Mouse (Mus musculus) frontal cortex, postnatal 14 days (tissue): ENCODE data around the gene Elp5.
A peak's percentile ranks its signal among the peaks of the same experiment; 100 is the strongest.
"Not testable (repeated sequence)": the region's sequence is repeated elsewhere in the genome, so short reads cannot be mapped to it uniquely, and the experiment has no call there.

Source experiments
- DNase-seq, 2 experiments: peaks; one replicate each; pipeline ENCODE4 v3.0.0; 2022; ENCODE audit warnings: low spot score in 2 of 2

Elp5 gene

GRCm38 (mm10) chr11:69982225-69982624, at the start of gene Elp5:
TSS of gene Elp5 (minus strand) at chr11:69982517.
- DNase-seq, result no peak

GRCm38 (mm10) chr11:70031321-70031670, 49.0 kb upstream of the Elp5 start:
- no peak for DNase-seq

- no peak for DNase-seq
Observed at GRCm38 (mm10) chr11:70030651-70031320, 48.5 kb upstream of the Elp5 start.

GRCm38 (mm10) chr11:70029829-70030550, 47.7 kb upstream of the Elp5 start:
- DNase-seq, result no peak

- DNase-seq, result peak; percentile 87 to 93
Observed at GRCm38 (mm10) chr11:70029130-70029801, 46.9 kb upstream of the Elp5 start.

- no peak for DNase-seq
Observed at GRCm38 (mm10) chr11:70028401-70029129, 46.2 kb upstream of the Elp5 start.

- DNase-seq, result peak in 1 of 2 experiments; percentile 30
Observed at GRCm38 (mm10) chr11:70027397-70027796, 45.1 kb upstream of the Elp5 start.

GRCm38 (mm10) chr11:70026689-70027088, 44.4 kb upstream of the Elp5 start:
- DNase-seq, result peak in 1 of 2 experiments; percentile 38

- no peak for DNase-seq
Observed at GRCm38 (mm10) chr11:70024151-70024514, 41.8 kb upstream of the Elp5 start.

GRCm38 (mm10) chr11:70023481-70024150, 41.3 kb upstream of the Elp5 start:
- DNase-seq, result no peak

- peak; percentile 97 to 98 for DNase-seq
Observed at GRCm38 (mm10) chr11:70021264-70022132, 39.2 kb upstream of the Elp5 start.

- DNase-seq, result peak in 1 of 2 experiments; percentile 78
Observed at GRCm38 (mm10) chr11:70020731-70021263, 38.5 kb upstream of the Elp5 start.

- DNase-seq, result no peak
Observed at GRCm38 (mm10) chr11:70020022-70020631, 37.8 kb upstream of the Elp5 start.

- no peak for DNase-seq
Observed at GRCm38 (mm10) chr11:70019495-70020021, 37.2 kb upstream of the Elp5 start.

GRCm38 (mm10) chr11:70018131-70018990, 36.0 kb upstream of the Elp5 start:
- DNase-seq, result peak in 1 of 2 experiments; percentile 65

- no peak for DNase-seq
Observed at GRCm38 (mm10) chr11:70017199-70017767, 35.0 kb upstream of the Elp5 start.

- no peak for DNase-seq
Observed at GRCm38 (mm10) chr11:70016669-70017068, 34.4 kb upstream of the Elp5 start, which contains the start of gene Dlg4. TSS of gene Dlg4 (plus strand) at chr11:70016942.

GRCm38 (mm10) chr11:70016177-70016576, 33.9 kb upstream of the Elp5 start:
- DNase-seq, result not testable (repeated sequence)
